Mouse (Mus musculus) cerebellum, postnatal 36 days (tissue): ENCODE results near the gene Psen2.
A peak's percentile ranks its signal among the peaks of the same experiment; 100 is the strongest.

ENCODE experiments used
- DNase-seq, 2 experiments: peaks; one replicate each; pipeline ENCODE4 v3.0.0; 2021 to 2022; ENCODE audit warnings: mixed read lengths in 2 of 2

Gene Psen2

GRCm38 (mm10) chr1:180274725-180275308 lies 11.6 kb upstream of the Psen2 start:
- peak; percentile 75 to 78 for DNase-seq

GRCm38 (mm10) chr1:180269033-180269432 lies 5.8 kb upstream of the Psen2 start:
- DNase-seq: no peak

- DNase-seq: peak; percentile 91 to 96
These were observed 5.2 kb upstream of the Psen2 start for GRCm38 (mm10) chr1:180268249-180269031.

GRCm38 (mm10) chr1:180267151-180267550 lies 3.9 kb upstream of the Psen2 start:
- no peak for DNase-seq

GRCm38 (mm10) chr1:180265399-180265798 lies 2.2 kb upstream of the Psen2 start:
- DNase-seq: no peak

- no peak for DNase-seq
These were observed 1.6 kb upstream of the Psen2 start for GRCm38 (mm10) chr1:180264851-180265250.

GRCm38 (mm10) chr1:180264389-180264788 lies 1.2 kb upstream of the Psen2 start:
- no peak for DNase-seq

GRCm38 (mm10) chr1:180261857-180262570 lies 1.2 kb downstream of the Psen2 start:
- DNase-seq: no peak

- no peak for DNase-seq
These were observed 1.8 kb downstream of the Psen2 start for GRCm38 (mm10) chr1:180261415-180261814.

- no peak for DNase-seq
These were observed 2.4 kb downstream of the Psen2 start for GRCm38 (mm10) chr1:180260886-180261285.

GRCm38 (mm10) chr1:180259753-180260152 lies 3.5 kb downstream of the Psen2 start:
- no peak for DNase-seq

GRCm38 (mm10) chr1:180257446-180257845 lies 5.8 kb downstream of the Psen2 start:
- DNase-seq: no peak

- DNase-seq: peak in 1 of 2 experiments; percentile 26
These were observed 6.4 kb downstream of the Psen2 start for GRCm38 (mm10) chr1:180256866-180257265.

GRCm38 (mm10) chr1:180256138-180256674 lies 7.0 kb downstream of the Psen2 start:
- peak; percentile 97 to 99 for DNase-seq

- no peak for DNase-seq
These were observed 7.7 kb downstream of the Psen2 start for GRCm38 (mm10) chr1:180255294-180256117.

GRCm38 (mm10) chr1:180254316-180254715 lies 8.9 kb downstream of the Psen2 start:
- DNase-seq: no peak

- no peak for DNase-seq
These were observed 10.5 kb downstream of the Psen2 start for GRCm38 (mm10) chr1:180252656-180253190.

- no peak for DNase-seq
These were observed 11.8 kb downstream of the Psen2 start for GRCm38 (mm10) chr1:180251176-180252048.

GRCm38 (mm10) chr1:180250441-180250830 lies 12.8 kb downstream of the Psen2 start:
- DNase-seq: no peak

- DNase-seq: peak; percentile 77 to 79
These were observed 13.4 kb downstream of the Psen2 start for GRCm38 (mm10) chr1:180249666-180250440.
